9 mouse cellular contexts compared by ENCODE assay signal in genomic region chr5:132115631-132116030, GRCm38 (mm10).
DNase-seq lines count a peak whose midpoint lies in the region; ATAC-seq lines count a peak whose summit lies in the region.
"Had no signal": no experiment of that assay in that cellular context is flagged by ENCODE, and none has a peak within 500 bp of the region (broad histone marks: within the 10 kb centered on the region; RNA-seq: fewer than 3 reads in every experiment).

No protein-coding gene starts in this region.

- no peak for DNase-seq in frontal cortex, postnatal 14 days (ENCODE audit: low spot score in 2 of 2)
- DNase-seq in layer of hippocampus, adult 11-12 months (ENCODE audit: low spot score): peak; percentile 40
- DNase-seq in layer of hippocampus, adult 9-10 months (ENCODE audit: low spot score): no peak
- DNase-seq in R1 (ENCODE audit: low read depth, low spot score): peak; percentile 3
- peak; percentile 18 for DNase-seq in fibroblast of lung, adult 2 months (ENCODE audit: low read depth)
- no peak for DNase-seq in testis, postnatal 14 days (ENCODE audit: low spot score)
- no peak for DNase-seq in thymus, postnatal 14 days
- DNase-seq: adrenal gland, postnatal 36 days had no signal

- peak; percentile 78 for ATAC-seq in frontal cortex, adult (ENCODE audit: low TSS enrichment)

Comparison
In these comparisons a context has a peak if more than half of its experiments do, and no peak if none do; other contexts are left out.
1. DNase-seq: peak in layer of hippocampus, adult 11-12 months (single experiment), R1 (single experiment) and fibroblast of lung, adult 2 months (single experiment); none in frontal cortex, postnatal 14 days (0 of 2), layer of hippocampus, adult 9-10 months (single experiment), testis, postnatal 14 days (single experiment) and thymus, postnatal 14 days (single experiment).